Mouse (Mus musculus): Measurements from ENCODE around the gene Mob4. TPM values are rescaled to one million over a fixed set of nuclear protein-coding genes. Genes with fewer than 3 reads are reported as not detected.

Mob4 gene
- polyA plus RNA-seq, 1 experiment, result 15.5 TPM

GRCm38 (mm10) chr1:55129716-55130115, 1.3 kb upstream of the Mob4 start:
- Histone ChIP-seq H3K27me3 (ENCODE audit: control insufficient read depth, insufficient read depth, insufficient read length) (no peaks in the 10 kb centered on the region), H3K79me3 (ENCODE audit: low read depth) (peaks cover 31% of the 10 kb centered on the region), H3K79me2 (ENCODE audit: control insufficient read depth, insufficient read depth) (peaks cover 37% of the 10 kb centered on the region), H3ac (ENCODE audit: control insufficient read depth, insufficient read length, low read depth) (no peak overlapping the region), H3K4me3 (ENCODE audit: insufficient read depth, poor library complexity, severe bottlenecking) (no peak overlapping the region), H3K36me3 (ENCODE audit: control insufficient read depth, insufficient read depth) (peaks cover under 1% of the 10 kb centered on the region)
- TF ChIP-seq CTCF (IDR thresholded peaks at IDR 0.05; ENCODE audit: control insufficient read depth, insufficient read depth, insufficient read length) (no peak), MAX (IDR thresholded peaks at IDR 0.05) (no peak), USF1 (IDR thresholded peaks at IDR 0.05; ENCODE audit: low read depth) (no peak), MYOD1 (IDR thresholded peaks at IDR 0.05; ENCODE audit: control insufficient read depth, insufficient read length, low read depth) (no peak), CEBPB (IDR thresholded peaks at IDR 0.05; ENCODE audit: low read depth) (no peak), FOSL1 (IDR thresholded peaks at IDR 0.05; ENCODE audit: insufficient read depth, low read length, poor library complexity, severe bottlenecking) (no peak), MYOG (IDR thresholded peaks at IDR 0.05; ENCODE audit: control insufficient read depth, extremely low read depth, insufficient read length) (no peak)

GRCm38 (mm10) chr1:55130190-55130916, 678 bp upstream of the Mob4 start:
- Histone ChIP-seq H3K27me3 (ENCODE audit: control insufficient read depth, insufficient read depth, insufficient read length) (no peaks in the 10 kb centered on the region), H3K79me3 (ENCODE audit: low read depth) (peaks cover 35% of the 10 kb centered on the region), H3K36me3 (ENCODE audit: control insufficient read depth, insufficient read depth) (peaks cover 7% of the 10 kb centered on the region), H3K4me3 (ENCODE audit: insufficient read depth, poor library complexity, severe bottlenecking) (peak overlapping the region; percentile 80), H3ac (ENCODE audit: control insufficient read depth, insufficient read length, low read depth) (no peak overlapping the region), H3K79me2 (ENCODE audit: control insufficient read depth, insufficient read depth) (peaks cover 43% of the 10 kb centered on the region)
- TF ChIP-seq CTCF (IDR thresholded peaks at IDR 0.05; ENCODE audit: control insufficient read depth, insufficient read depth, insufficient read length) (no peak), CEBPB (IDR thresholded peaks at IDR 0.05; ENCODE audit: low read depth) (no peak), MYOD1 (IDR thresholded peaks at IDR 0.05; ENCODE audit: control insufficient read depth, insufficient read length, low read depth) (no peak), MAX (IDR thresholded peaks at IDR 0.05) (no peak), USF1 (IDR thresholded peaks at IDR 0.05; ENCODE audit: low read depth) (no peak), FOSL1 (IDR thresholded peaks at IDR 0.05; ENCODE audit: insufficient read depth, low read length, poor library complexity, severe bottlenecking) (no peak), MYOG (IDR thresholded peaks at IDR 0.05; ENCODE audit: control insufficient read depth, extremely low read depth, insufficient read length) (no peak)

- peak overlapping the region; percentile 99 for H3ac ChIP-seq (ENCODE audit: control insufficient read depth, insufficient read length, low read depth)
- H3K4me3 ChIP-seq (ENCODE audit: insufficient read depth, poor library complexity, severe bottlenecking), result peak overlapping the region; percentile 80
- H3K79me2 ChIP-seq (ENCODE audit: control insufficient read depth, insufficient read depth), result peaks cover 55% of the 10 kb centered on the region
- peaks cover 46% of the 10 kb centered on the region for H3K79me3 ChIP-seq (ENCODE audit: low read depth)
- TF ChIP-seq MYOD1 (IDR thresholded peaks at IDR 0.05; ENCODE audit: control insufficient read depth, insufficient read length, low read depth) (peak; percentile 58), CEBPB (IDR thresholded peaks at IDR 0.05; ENCODE audit: low read depth) (no peak)
- peaks cover 10% of the 10 kb centered on the region for H3K36me3 ChIP-seq (ENCODE audit: control insufficient read depth, insufficient read depth)
- H3K27me3 ChIP-seq (ENCODE audit: control insufficient read depth, insufficient read depth, insufficient read length), result no peaks in the 10 kb centered on the region
Observed at GRCm38 (mm10) chr1:55131424-55132014, 488 bp downstream of the Mob4 start.

- TF ChIP-seq MYOD1 (IDR thresholded peaks at IDR 0.05; ENCODE audit: control insufficient read depth, insufficient read length, low read depth) (no peak), MYOG (IDR thresholded peaks at IDR 0.05; ENCODE audit: control insufficient read depth, extremely low read depth, insufficient read length) (no peak), CEBPB (IDR thresholded peaks at IDR 0.05; ENCODE audit: low read depth) (no peak), FOSL1 (IDR thresholded peaks at IDR 0.05; ENCODE audit: insufficient read depth, low read length, poor library complexity, severe bottlenecking) (no peak), MAX (IDR thresholded peaks at IDR 0.05) (no peak), USF1 (IDR thresholded peaks at IDR 0.05; ENCODE audit: low read depth) (no peak), CTCF (IDR thresholded peaks at IDR 0.05; ENCODE audit: control insufficient read depth, insufficient read depth, insufficient read length) (no peak)
- Histone ChIP-seq H3K36me3 (ENCODE audit: control insufficient read depth, insufficient read depth) (peaks cover 11% of the 10 kb centered on the region), H3K4me3 (ENCODE audit: insufficient read depth, poor library complexity, severe bottlenecking) (peak overlapping the region; percentile 80), H3K79me3 (ENCODE audit: low read depth) (peaks cover 52% of the 10 kb centered on the region), H3K79me2 (ENCODE audit: control insufficient read depth, insufficient read depth) (peaks cover 63% of the 10 kb centered on the region), H3K27me3 (ENCODE audit: control insufficient read depth, insufficient read depth, insufficient read length) (no peaks in the 10 kb centered on the region), H3ac (ENCODE audit: control insufficient read depth, insufficient read length, low read depth) (no peak overlapping the region)
Observed at GRCm38 (mm10) chr1:55132308-55132707, 1.3 kb downstream of the Mob4 start.

GRCm38 (mm10) chr1:55133173-55133572, 2.1 kb downstream of the Mob4 start:
- Histone ChIP-seq H3K79me2 (ENCODE audit: control insufficient read depth, insufficient read depth) (peaks cover 71% of the 10 kb centered on the region), H3K79me3 (ENCODE audit: low read depth) (peaks cover 60% of the 10 kb centered on the region), H3K4me3 (ENCODE audit: insufficient read depth, poor library complexity, severe bottlenecking) (no peak overlapping the region), H3ac (ENCODE audit: control insufficient read depth, insufficient read length, low read depth) (no peak overlapping the region), H3K27me3 (ENCODE audit: control insufficient read depth, insufficient read depth, insufficient read length) (no peaks in the 10 kb centered on the region), H3K36me3 (ENCODE audit: control insufficient read depth, insufficient read depth) (peaks cover 20% of the 10 kb centered on the region)
- TF ChIP-seq USF1 (IDR thresholded peaks at IDR 0.05; ENCODE audit: low read depth), result no peak

GRCm38 (mm10) chr1:55134301-55134700, 3.3 kb downstream of the Mob4 start:
- peaks cover 25% of the 10 kb centered on the region for H3K36me3 ChIP-seq (ENCODE audit: control insufficient read depth, insufficient read depth)
- no peaks in the 10 kb centered on the region for H3K27me3 ChIP-seq (ENCODE audit: control insufficient read depth, insufficient read depth, insufficient read length)
- H3K79me2 ChIP-seq (ENCODE audit: control insufficient read depth, insufficient read depth), result peaks cover 82% of the 10 kb centered on the region
- TF ChIP-seq CEBPB (IDR thresholded peaks at IDR 0.05; ENCODE audit: low read depth), result no peak
- no peak for TF ChIP-seq USF1 (IDR thresholded peaks at IDR 0.05; ENCODE audit: low read depth)
- TF ChIP-seq CTCF (IDR thresholded peaks at IDR 0.05; ENCODE audit: control insufficient read depth, insufficient read depth, insufficient read length), result no peak
- TF ChIP-seq MYOD1 (IDR thresholded peaks at IDR 0.05; ENCODE audit: control insufficient read depth, insufficient read length, low read depth), result no peak
- TF ChIP-seq MYOG (IDR thresholded peaks at IDR 0.05; ENCODE audit: control insufficient read depth, extremely low read depth, insufficient read length), result no peak
- TF ChIP-seq FOSL1 (IDR thresholded peaks at IDR 0.05; ENCODE audit: insufficient read depth, low read length, poor library complexity, severe bottlenecking), result no peak
- TF ChIP-seq MAX (IDR thresholded peaks at IDR 0.05), result no peak
- no peak overlapping the region for H3ac ChIP-seq (ENCODE audit: control insufficient read depth, insufficient read length, low read depth)
- H3K79me3 ChIP-seq (ENCODE audit: low read depth), result peaks cover 70% of the 10 kb centered on the region
- H3K4me3 ChIP-seq (ENCODE audit: insufficient read depth, poor library complexity, severe bottlenecking), result no peak overlapping the region
